Mouse (Mus musculus): Measurements from ENCODE around the gene Bnipl. TPM values are rescaled to one million over a fixed set of nuclear protein-coding genes. Genes with fewer than 3 reads are reported as not detected.

The Bnipl gene
- polyA plus RNA-seq, 1 experiment from 2014 or later: 0.79 TPM

DNA sequence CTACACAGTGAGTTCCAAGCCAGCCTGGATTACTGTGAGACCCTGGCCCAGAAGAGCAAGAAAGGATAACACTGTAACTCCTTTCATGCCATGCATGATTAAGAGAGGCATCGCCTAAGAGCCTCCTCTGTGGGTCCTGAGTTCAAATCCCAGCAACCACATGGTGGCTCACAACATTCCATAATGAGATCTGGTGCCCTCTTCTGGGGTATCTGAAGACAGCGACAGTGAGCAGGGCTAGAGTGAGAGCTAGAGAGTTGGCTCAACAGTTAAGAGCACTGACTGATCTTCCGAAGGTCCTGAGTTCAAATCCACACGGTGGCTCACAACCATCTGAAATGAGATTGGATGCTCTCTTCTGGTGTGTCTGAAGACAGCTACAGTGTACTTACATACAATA is 23.5 kb upstream of the Bnipl start:
- DNase-seq (ENCODE audit: low spot score): no peak
- Histone ChIP-seq H3K27me3 (ENCODE audit: low read depth, poor library complexity, severe bottlenecking) (no peaks in the 10 kb centered on the region), H3K36me3 (peaks cover 34% of the 10 kb centered on the region), H3K27ac (no peak overlapping the region), H3K4me3 (no peak overlapping the region), H3K9me3 (replicated peaks) (no peaks in the 10 kb centered on the region), H3K4me1 (no peaks in the 10 kb centered on the region; the same call in 1 of the 2 replicates)
- WGBS: 93% methylated on average over 4 of the region's 4 CpGs

DNA sequence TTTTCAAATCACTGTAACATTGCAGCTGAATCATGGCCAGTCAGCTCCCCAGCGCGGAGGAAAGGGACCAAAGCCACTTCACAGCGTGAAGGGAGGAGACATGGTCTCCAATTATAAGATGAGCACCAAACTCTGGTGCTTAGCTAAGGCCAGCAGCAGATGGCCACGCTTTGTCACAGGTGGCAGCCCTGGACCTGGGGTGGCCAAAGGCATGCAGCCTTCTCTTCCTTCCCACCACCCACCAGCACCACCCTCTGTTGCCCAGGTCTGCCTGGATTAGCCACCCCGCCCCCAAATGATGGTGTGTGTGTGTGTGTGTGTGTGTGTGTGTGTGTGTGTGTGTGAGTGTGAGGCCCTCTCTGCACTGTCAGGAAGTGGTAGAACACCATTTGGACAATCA is 22.5 kb upstream of the Bnipl start:
- Histone ChIP-seq H3K4me1 (no peaks in the 10 kb centered on the region; the same call in 1 of the 2 replicates), H3K36me3 (peaks cover 40% of the 10 kb centered on the region), H3K9me3 (replicated peaks) (no peaks in the 10 kb centered on the region), H3K4me3 (no peak overlapping the region), H3K27ac (no peak overlapping the region), H3K27me3 (ENCODE audit: low read depth, poor library complexity, severe bottlenecking) (no peaks in the 10 kb centered on the region)
- no peak for DNase-seq (ENCODE audit: low spot score)
- WGBS: 85% methylated on average over 5 of the region's 5 CpGs

DNA sequence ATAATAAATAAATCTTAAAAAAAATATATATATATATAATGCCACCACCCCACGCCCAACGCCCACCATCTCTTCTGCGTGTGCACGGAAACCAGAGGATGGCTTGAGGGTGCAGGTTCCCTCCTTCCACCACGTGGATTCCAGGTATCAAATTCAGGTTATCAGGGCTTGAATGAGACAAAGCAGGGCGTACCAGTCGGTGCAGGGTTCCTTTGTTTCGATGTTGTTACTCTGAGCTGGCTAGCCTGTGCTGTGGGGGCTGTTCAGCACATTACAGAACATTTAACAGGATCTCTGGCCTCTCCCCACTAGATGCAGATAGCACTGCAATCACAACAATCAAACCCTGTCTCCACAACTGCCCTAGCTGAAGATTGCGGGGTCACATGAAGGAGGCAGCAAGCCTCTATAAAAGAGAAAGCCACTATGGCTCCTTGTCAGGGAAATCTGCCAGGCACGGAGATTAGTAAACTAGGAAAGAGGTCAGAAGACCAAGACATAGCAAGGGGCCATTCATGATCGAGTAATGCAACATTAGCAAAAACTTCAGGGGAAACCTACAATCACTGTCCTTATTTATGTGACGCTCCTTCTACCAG is 19.9 kb upstream of the Bnipl start:
- Histone ChIP-seq H3K4me3 (no peak overlapping the region), H3K27ac (no peak overlapping the region), H3K27me3 (ENCODE audit: low read depth, poor library complexity, severe bottlenecking) (no peaks in the 10 kb centered on the region), H3K9me3 (replicated peaks) (no peaks in the 10 kb centered on the region), H3K36me3 (peaks cover 60% of the 10 kb centered on the region), H3K4me1 (no peaks in the 10 kb centered on the region; the same call in 1 of the 2 replicates)
- WGBS: 87% methylated on average over 12 of the region's 12 CpGs
- DNase-seq (ENCODE audit: low spot score): no peak

GRCm38 (mm10) chr3:95269789-95270188 is 18.8 kb upstream of the Bnipl start:
- WGBS: 87% methylated on average over 5 of the region's 5 CpGs
- peaks cover 60% of the 10 kb centered on the region for H3K36me3 ChIP-seq

GRCm38 (mm10) chr3:95267855-95268254 is 16.9 kb upstream of the Bnipl start:
- Histone ChIP-seq H3K9me3 (replicated peaks) (no peaks in the 10 kb centered on the region), H3K27ac (no peak overlapping the region), H3K36me3 (peaks cover 69% of the 10 kb centered on the region), H3K4me1 (peaks cover 8% of the 10 kb centered on the region), H3K27me3 (ENCODE audit: low read depth, poor library complexity, severe bottlenecking) (no peaks in the 10 kb centered on the region), H3K4me3 (no peak overlapping the region)
- DNase-seq (ENCODE audit: low spot score): no peak

More at GRCm38 (mm10) chr3:95269789-95270188, 18.8 kb upstream of the Bnipl start:
- H3K4me1 ChIP-seq: no peaks in the 10 kb centered on the region; the same call in 1 of the 2 replicates
- no peaks in the 10 kb centered on the region for H3K27me3 ChIP-seq (ENCODE audit: low read depth, poor library complexity, severe bottlenecking)
- no peaks in the 10 kb centered on the region for H3K9me3 ChIP-seq (replicated peaks)
- no peak overlapping the region for H3K27ac ChIP-seq
- no peak overlapping the region for H3K4me3 ChIP-seq
- DNase-seq (ENCODE audit: low spot score): no peak

DNA sequence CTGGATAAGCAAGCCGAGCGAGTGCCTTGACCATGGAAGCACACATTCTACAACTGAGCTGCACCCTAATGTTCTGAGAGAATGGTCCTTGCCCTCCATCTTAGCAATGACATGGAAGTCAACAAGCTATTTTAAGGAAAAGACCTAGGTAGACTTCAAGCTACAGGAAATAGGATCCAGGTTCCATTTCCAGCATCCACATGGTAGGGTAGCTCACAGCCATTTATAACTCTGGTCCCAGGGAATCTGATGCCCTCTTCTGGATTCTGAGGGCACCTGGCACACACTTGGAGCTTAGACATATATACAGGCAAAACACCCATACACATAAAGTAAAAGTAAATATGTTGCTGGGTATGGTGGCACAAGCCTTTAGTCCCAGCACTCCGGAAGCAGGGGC is 15.1 kb upstream of the Bnipl start:
- Histone ChIP-seq H3K27me3 (ENCODE audit: low read depth, poor library complexity, severe bottlenecking) (no peaks in the 10 kb centered on the region), H3K27ac (no peak overlapping the region), H3K4me1 (peaks cover 8% of the 10 kb centered on the region), H3K9me3 (replicated peaks) (no peaks in the 10 kb centered on the region), H3K4me3 (no peak overlapping the region), H3K36me3 (peaks cover 81% of the 10 kb centered on the region)
- 94% methylated on average over 3 of the region's 3 CpGs for WGBS
- no peak for DNase-seq (ENCODE audit: low spot score)

DNA sequence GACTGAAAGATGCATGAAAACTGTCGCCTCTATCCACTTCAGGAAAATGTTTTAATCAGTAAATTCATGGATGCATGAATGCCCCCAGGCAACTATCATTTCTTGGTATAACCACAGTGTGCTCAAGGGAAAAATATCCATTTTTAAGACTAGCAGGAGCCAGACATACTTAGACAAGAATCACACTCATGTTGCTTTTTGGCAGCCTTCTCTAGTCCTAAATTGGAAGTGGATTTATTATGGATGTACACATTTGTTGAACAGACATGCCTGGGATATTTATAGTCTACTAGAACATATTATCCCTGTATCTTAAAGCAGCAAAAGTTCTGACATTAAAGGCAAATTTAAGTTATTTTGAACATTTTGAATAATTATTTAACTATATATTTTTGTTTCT is 13.7 kb upstream of the Bnipl start:
- no peaks in the 10 kb centered on the region for H3K9me3 ChIP-seq (replicated peaks)
- H3K4me3 ChIP-seq: no peak overlapping the region
- WGBS: 95% methylated on average over 1 of the region's 1 CpGs
- peaks cover 8% of the 10 kb centered on the region for H3K4me1 ChIP-seq
- H3K27ac ChIP-seq: no peak overlapping the region
- DNase-seq (ENCODE audit: low spot score): no peak
- H3K36me3 ChIP-seq: peaks cover 89% of the 10 kb centered on the region
- no peaks in the 10 kb centered on the region for H3K27me3 ChIP-seq (ENCODE audit: low read depth, poor library complexity, severe bottlenecking)

DNA sequence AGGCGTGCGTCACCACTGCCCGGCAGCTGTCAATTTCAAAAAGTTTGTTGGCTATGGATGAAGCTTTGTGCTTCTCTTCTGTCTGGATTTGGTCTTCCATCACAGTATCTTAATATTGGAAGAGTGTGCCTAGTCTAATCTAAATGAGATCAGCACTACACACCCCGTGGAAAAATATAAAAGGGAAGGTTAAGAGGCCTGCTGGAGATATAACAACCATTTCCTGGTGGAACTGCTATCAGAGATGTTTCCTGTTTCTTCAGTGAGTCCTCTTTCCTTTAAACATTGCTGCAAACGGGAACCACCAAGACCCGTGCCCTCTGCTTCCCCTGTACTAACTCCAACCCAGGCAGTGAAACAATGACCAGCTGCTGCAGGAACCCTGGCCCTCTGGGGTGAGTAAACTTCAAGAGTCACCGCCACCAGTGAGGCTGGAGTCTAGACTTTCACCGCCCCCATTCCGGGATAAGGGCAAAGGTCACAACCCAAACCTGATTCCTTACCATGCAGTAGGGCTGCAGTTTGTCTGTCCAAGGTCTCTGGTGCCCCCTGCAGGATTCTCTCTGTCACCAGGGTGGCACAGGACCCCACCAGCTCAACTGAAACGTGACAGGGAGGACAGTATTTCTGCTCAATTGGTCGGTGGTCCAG is 12.2 kb upstream of the Bnipl start:
- Histone ChIP-seq H3K4me1 (peaks cover 8% of the 10 kb centered on the region), H3K36me3 (peaks cover 90% of the 10 kb centered on the region), H3K27ac (peak overlapping the region; percentile 47; the same call in 1 of the 2 replicates), H3K27me3 (ENCODE audit: low read depth, poor library complexity, severe bottlenecking) (no peaks in the 10 kb centered on the region), H3K4me3 (no peak overlapping the region), H3K9me3 (replicated peaks) (no peaks in the 10 kb centered on the region)
- 46% methylated on average over 11 of the region's 11 CpGs for WGBS
- peak; percentile 78 for DNase-seq (ENCODE audit: low spot score)

- no peak overlapping the region for H3K27ac ChIP-seq
- H3K4me3 ChIP-seq: no peak overlapping the region
- DNase-seq (ENCODE audit: low spot score): no peak
- 96% methylated on average over 4 of the region's 4 CpGs for WGBS
- peaks cover 90% of the 10 kb centered on the region for H3K36me3 ChIP-seq
- no peaks in the 10 kb centered on the region for H3K27me3 ChIP-seq (ENCODE audit: low read depth, poor library complexity, severe bottlenecking)
- no peaks in the 10 kb centered on the region for H3K9me3 ChIP-seq (replicated peaks)
- peaks cover 8% of the 10 kb centered on the region for H3K4me1 ChIP-seq
These were observed 11.0 kb upstream of the Bnipl start for GRCm38 (mm10) chr3:95261975-95262374.

GRCm38 (mm10) chr3:95256931-95257330 is 5.9 kb upstream of the Bnipl start:
- no peak overlapping the region for H3K27ac ChIP-seq
- H3K27me3 ChIP-seq (ENCODE audit: low read depth, poor library complexity, severe bottlenecking): no peaks in the 10 kb centered on the region
- WGBS: 84% methylated on average over 5 of the region's 5 CpGs
- no peaks in the 10 kb centered on the region for H3K4me1 ChIP-seq
- H3K4me3 ChIP-seq: no peak overlapping the region
- peaks cover 94% of the 10 kb centered on the region for H3K36me3 ChIP-seq
- no peak for DNase-seq (ENCODE audit: low spot score)
- no peaks in the 10 kb centered on the region for H3K9me3 ChIP-seq (replicated peaks)

GRCm38 (mm10) chr3:95250361-95250760 is 632 bp downstream of the Bnipl start:
- H3K27ac ChIP-seq: no peak overlapping the region
- no peaks in the 10 kb centered on the region for H3K27me3 ChIP-seq (ENCODE audit: low read depth, poor library complexity, severe bottlenecking)
- H3K9me3 ChIP-seq (replicated peaks): no peaks in the 10 kb centered on the region
- H3K4me1 ChIP-seq: 0 out of 2 replicates have a peak, but pooled peaks cover 5% of the 10 kb centered on the region
- 81% methylated on average over 5 of the region's 5 CpGs for WGBS
- DNase-seq (ENCODE audit: low spot score): no peak
- no peak overlapping the region for H3K4me3 ChIP-seq
- peaks cover 38% of the 10 kb centered on the region for H3K36me3 ChIP-seq

DNA sequence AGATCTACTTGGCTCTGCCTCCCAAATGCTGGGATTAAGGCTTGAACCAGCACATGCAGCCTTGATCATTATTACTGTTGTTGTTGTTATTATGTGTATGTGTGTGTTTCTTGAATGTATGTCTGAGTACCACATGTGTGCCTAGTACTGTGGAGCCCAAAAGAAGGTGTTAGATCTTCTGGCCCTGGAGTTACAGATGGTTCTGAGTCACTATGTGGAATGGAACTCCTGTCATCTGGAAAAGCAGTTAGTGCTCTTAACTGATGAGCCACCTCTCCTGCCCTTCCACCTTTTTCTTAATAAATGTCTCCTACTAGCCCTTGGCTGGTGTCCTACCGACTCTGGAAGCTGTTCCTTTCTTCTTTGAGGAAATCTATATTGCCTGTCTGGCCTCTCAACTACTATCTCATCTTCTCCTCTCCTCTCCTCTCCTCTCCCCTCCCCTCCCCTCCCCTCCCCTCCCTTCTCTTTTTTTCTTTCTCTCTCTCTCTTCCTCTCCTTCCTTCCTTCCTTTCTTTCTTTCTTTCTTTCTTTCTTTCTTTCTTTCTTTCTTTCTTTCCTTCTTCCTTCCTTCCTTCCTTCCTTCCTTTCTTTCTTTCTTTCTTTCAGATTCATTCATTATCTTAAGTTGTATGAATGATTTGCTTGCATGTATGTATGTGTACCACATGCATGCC is 3.2 kb downstream of the Bnipl start:
- no peak for DNase-seq (ENCODE audit: low spot score)
- 59% methylated on average over 1 of the region's 1 CpGs for WGBS
- Histone ChIP-seq H3K4me3 (no peak overlapping the region), H3K27ac (no peak overlapping the region), H3K27me3 (ENCODE audit: low read depth, poor library complexity, severe bottlenecking) (no peaks in the 10 kb centered on the region), H3K36me3 (peaks cover 17% of the 10 kb centered on the region), H3K4me1 (0 out of 2 replicates have a peak, but pooled peaks cover 5% of the 10 kb centered on the region), H3K9me3 (replicated peaks) (no peaks in the 10 kb centered on the region)

All from limb, embryonic 10.5 days (tissue).